Mouse (Mus musculus): Measurements from ENCODE around the gene Vsig2.

Vsig2 gene

DNA sequence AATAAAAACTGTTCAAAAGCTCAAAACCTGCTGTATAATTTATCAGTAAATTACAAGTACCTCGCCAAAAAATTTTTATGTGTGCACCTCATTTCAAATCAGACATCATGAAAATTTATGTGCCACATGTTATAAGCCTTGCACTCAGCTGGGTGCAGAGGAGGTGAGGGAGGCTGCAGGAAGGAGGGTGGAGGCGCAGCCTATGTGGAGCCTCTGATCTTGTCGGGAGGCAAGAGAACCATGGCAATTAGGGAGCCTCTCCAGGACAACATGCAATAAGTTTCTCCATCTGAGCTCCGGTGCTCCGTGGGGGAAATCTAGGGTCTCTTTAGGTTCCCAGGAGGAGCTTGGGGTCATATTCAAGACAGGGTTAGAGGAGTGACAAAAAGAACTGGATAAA is 28.4 kb downstream of the Vsig2 start:
- no peak for DNase-seq

DNA sequence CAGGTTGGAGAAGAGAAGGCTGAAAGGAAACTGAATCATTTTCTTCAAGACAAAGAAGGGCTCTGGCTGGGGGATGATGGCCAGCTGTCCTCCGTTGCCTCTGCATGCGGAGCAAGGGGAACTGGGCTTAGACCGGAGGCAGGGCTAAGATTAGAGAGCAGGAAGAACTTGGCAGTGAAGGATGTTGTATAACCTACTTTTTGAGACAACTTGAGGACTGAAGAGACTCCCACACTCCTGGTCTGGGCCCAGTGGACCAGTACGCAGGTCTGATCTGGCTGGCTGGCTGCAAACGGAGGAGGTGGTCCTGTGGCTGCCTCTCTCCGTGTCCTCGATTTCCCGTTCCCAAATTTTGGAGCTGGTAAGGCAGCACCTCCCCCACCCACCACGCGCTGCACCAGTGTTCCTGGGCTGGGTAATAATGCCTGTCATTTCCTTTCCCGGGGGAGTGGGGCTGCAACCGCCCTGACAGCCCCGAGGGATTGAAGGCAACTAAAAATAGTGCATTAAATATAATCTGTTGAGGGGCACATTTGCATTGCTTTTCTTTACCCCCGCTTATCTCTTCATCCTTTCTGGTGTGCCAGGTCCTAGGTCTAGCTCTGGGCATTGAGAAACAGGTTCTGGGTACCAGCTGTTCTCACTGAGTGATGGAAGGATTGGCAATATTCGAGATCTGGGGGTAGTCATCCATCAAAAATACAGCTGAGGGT is 29.0 kb downstream of the Vsig2 start:
- DNase-seq, result no peak

DNA sequence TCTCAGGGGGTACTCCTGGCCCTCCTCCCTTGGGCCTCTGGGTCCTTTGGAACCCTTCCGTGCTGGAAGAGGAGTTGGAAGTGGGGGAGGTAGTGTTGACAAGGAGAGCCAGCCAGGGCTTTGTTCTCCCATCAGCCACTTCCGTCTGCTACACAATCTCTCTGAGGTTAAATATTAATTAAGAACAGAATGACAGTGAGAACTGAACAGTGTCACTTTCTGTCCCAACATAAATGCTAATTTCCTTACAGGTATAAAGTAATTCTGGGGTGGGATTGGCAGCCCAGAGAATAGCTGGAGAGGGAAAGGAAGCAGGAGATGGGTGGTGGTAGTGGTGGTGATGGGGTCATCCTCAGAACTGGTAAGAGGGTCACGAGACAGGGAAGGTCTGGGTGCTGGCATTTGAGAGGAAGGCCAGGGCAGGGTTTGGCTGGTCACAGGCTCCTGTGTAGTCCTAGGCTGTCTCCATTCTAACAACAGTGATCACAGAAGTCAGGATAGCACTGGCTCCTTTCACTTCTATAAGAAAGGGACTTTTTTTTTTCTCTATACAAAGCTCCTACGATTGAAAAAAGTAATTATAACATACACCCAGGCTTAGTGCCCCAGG is 29.7 kb downstream of the Vsig2 start:
- DNase-seq, result no peak

DNA sequence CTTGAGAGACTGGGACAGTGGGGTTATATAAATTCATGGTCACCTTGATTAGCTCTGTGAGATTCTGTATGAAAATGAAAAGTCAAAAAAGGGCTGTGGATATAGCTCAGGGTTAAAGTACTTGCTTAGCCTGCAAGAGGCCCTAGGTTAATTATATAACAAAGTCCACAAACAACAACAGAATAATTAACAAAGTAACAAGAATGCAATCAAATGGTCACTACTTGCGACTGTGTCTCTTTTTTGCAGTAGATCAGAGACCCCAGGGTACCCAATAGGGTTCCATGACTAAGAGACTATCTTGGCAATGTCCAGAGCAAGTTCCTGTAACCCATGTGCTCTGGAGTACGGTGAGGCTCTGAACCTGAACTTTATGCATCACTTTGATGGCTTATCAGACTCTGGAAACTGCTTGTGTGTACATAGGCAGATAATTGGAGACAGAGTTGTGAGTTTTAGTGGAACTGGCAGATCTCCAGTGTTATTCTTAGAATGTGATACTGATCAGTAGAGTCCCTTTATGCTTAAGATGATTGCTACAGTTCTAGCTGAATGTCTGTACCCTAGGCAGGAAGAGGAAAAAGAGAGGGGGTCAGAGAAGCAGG is 30.3 kb downstream of the Vsig2 start:
- DNase-seq, result no peak

DNA sequence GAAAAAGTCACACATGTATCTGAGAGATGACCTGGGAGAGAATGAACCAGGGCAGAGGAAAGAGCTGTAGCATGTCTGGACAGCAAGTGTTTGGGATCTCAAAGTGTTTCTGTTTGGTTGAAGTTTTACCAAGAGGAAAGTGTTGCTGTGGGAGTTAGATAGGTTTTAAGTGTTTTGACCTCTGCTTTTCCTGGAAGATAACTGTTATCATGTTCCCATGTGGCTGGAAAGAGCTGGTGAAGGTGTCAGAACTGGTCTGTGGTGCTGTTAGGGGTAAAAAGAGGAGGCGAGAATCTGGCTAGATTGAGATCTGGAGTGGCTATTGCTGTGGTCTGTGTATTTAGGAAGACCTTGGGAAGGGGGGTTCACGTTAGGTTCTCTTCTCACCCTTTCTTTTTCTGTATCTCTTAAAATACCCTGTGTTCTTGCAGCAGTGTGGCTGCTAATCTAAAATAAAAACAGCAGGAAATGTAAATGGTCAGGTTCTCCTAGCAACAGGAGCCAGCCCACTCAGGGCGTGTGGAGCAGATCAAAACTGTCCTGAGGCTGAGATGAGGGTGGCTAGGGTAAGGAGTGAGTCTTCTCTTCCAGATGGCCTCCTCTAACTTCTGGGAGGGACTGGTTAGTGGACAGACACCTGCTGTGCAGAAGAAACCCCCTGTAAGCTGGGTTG is 33.3 kb downstream of the Vsig2 start:
- DNase-seq, result no peak

DNA sequence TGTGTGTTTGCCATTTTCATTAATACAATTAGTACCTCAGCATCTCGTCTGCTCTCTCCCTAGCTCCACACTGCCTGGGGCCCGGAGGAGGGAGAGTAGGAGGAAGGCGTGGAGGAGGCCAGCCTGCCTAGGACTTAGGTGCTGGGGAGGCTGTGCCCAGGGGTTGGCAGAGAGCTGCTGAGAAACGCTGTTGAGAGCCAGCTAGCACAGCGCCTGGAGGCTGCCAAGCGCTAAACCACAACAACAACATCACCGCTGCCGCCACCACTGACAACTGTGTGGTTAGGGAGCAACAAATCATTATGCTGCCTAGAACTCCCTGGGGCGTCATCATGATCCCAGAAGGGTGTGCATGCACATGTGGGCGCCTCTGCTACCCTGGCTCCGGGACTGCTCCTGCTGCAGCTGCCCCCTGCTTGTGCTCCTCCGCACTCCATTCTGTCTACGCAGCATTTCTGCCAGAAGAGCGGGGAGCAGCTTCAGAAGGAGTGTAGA is 37.4 kb downstream of the Vsig2 start:
- DNase-seq, result no peak

DNA sequence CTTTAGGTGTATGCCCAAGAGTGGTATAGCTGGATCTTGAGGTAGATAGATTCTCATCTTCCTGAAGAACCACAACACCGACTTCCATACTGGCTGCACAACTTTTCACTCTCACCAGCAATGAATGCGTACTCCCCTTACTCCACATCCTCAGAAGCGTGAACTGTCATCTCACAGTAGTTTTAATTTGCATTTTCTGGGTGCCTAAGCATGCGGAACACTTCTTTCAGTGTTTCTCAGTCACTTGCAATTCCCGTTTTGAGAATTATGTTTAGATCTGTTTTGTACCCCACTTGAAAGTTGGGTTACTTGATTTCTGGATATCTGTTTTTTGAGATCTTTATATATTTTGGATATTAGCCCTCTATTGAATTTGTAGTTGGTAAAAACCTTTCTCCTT is 44.5 kb downstream of the Vsig2 start:
- no peak for DNase-seq

DNA sequence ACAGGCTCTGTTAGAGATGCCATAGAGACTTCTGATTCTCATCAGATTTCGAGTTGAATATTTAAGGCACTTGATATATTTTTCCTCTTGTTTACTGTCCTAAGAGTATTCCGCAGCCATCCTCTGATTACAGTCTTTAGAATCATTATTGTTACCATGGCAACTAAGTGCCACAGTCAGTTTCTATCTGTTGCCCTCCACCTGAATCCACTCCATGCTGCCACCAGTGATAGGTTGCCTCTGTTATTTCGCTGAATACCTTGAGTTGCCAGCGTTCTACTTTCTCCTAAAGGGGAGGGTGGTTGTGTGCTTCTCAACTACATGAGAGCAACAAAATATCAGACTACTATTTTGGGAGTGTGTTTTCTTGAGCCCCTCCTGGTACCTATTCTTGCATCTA is 47.7 kb downstream of the Vsig2 start:
- DNase-seq, result no peak

DNA sequence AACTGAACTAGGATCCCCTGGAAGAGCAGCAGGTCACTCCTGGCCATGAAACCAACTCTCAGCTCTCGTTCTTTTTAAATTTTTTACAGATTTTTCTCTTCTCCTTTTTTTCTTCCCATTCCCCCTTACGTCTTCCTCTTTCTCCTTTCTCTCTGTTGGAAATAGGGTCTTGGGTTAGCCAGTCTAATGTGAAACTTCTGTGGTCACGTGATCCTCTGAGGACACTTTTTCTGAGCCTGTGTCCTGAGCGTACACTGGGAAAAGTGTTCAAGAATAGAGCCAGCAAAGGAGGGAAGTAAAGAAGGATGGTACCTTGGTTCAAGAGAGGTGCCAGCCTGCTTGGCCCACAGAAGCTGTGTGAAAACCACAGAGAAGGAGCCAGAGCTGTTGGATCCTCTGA is 51.3 kb downstream of the Vsig2 start:
- no peak for DNase-seq

DNA sequence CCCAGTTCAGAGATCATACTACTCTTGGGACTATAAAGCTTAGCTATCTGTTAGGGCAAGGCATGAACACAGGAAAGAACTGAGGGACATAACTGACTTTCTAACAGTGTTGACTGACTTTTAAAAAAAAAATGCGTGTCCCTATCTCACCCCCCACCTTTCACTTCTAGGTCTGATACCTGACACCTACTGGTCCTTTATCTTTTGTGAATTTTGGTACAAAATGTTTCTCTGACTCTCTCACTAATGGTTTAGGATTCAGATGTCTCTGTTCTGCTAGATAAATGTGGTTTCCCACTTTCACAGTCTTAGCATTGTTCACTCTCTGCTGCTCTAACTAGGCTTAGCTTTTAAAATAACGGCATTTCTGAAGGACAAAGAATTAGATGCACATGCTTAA is 53.0 kb downstream of the Vsig2 start:
- no peak for DNase-seq

DNA sequence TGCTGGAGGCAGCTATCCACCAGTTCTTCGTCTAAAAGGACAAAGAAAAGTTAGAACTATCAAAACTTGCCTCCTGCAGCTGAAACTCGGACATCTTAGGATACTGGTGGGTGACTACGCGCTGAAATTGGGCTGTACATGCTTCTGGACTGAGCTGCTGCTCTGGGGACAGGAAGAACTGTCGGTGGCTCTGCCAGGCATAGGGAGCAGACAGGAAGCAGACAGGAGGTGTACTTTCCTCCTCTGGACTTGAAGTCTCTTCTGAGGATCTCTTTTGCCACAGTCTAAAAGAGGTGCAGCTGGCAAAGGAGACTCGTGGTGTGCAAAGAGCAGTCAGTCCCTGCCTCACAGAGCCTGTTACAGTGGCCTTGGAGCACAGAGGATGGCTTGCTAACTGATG is 53.6 kb downstream of the Vsig2 start:
- no peak for DNase-seq

DNA sequence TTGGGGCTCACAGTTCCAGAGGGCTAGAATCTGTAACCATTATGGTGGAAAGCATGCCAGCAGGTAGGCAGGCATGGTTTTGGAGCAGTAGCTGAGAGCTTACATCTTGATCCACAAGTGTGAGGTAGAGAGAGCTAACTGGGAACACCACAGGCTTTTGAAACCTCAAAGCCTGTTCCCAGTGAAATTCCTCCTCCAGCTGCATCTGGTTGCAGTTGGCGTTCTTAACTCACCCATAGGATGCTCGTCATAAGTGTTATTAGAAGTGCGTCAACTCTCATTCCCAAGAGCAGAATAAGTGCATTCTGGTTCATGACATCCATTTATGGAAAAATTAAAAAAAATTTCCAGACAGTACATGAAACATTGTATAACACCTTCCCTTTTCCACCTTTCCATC is 54.6 kb downstream of the Vsig2 start:
- no peak for DNase-seq
